Mouse (Mus musculus) forelimb bud, embryonic 11.5 days (tissue): ENCODE measurements around the gene Arhgap18.

Source experiments
- DNase-seq: peaks from one replicate; pipeline ENCODE4 v3.0.0-alpha.2; 2012; ENCODE audit warnings: low read depth, low spot score

Gene Arhgap18

GRCm38 (mm10) chr10:26752929-26753567 is at the start of gene Arhgap18:
Gene Arhgap18, plus strand, starts transcription at chr10:26753421.
- no peak for DNase-seq

GRCm38 (mm10) chr10:26710458-26711011 is 42.7 kb upstream of the Arhgap18 start:
- no peak for DNase-seq

GRCm38 (mm10) chr10:26711068-26711467 is 42.2 kb upstream of the Arhgap18 start:
- DNase-seq = peak; percentile 59

- DNase-seq = no peak
Measured at GRCm38 (mm10) chr10:26713986-26714385, 39.2 kb upstream of the Arhgap18 start.

- DNase-seq = no peak
Measured at GRCm38 (mm10) chr10:26724704-26725103, 28.5 kb upstream of the Arhgap18 start.

GRCm38 (mm10) chr10:26725255-26725654 is 28.0 kb upstream of the Arhgap18 start:
- no peak for DNase-seq

GRCm38 (mm10) chr10:26750827-26751226 is 2.4 kb upstream of the Arhgap18 start:
- DNase-seq = no peak

- DNase-seq = peak; percentile 39
Measured at GRCm38 (mm10) chr10:26752064-26752928, 925 bp upstream of the Arhgap18 start.

GRCm38 (mm10) chr10:26754006-26754405 is 785 bp downstream of the Arhgap18 start:
- DNase-seq = no peak

GRCm38 (mm10) chr10:26757231-26757630 is 4.0 kb downstream of the Arhgap18 start:
- DNase-seq = no peak

- peak; percentile 7 for DNase-seq
Measured at GRCm38 (mm10) chr10:26759469-26759868, 6.2 kb downstream of the Arhgap18 start.

GRCm38 (mm10) chr10:26761103-26761502 is 7.9 kb downstream of the Arhgap18 start:
- no peak for DNase-seq

GRCm38 (mm10) chr10:26761991-26762903 is 9.0 kb downstream of the Arhgap18 start:
- DNase-seq = peak; percentile 24

- DNase-seq = no peak
Measured at GRCm38 (mm10) chr10:26767196-26767595, 14.0 kb downstream of the Arhgap18 start.

- DNase-seq = no peak
Measured at GRCm38 (mm10) chr10:26768943-26769342, 15.7 kb downstream of the Arhgap18 start.

- DNase-seq = no peak
Measured at GRCm38 (mm10) chr10:26770035-26770434, 16.8 kb downstream of the Arhgap18 start.

- DNase-seq = peak; percentile 90
Measured at GRCm38 (mm10) chr10:26771938-26772623, 18.9 kb downstream of the Arhgap18 start.

GRCm38 (mm10) chr10:26772624-26773540 is 19.7 kb downstream of the Arhgap18 start:
- DNase-seq = peak; percentile 33

- no peak for DNase-seq
Measured at GRCm38 (mm10) chr10:26773541-26773940, 20.3 kb downstream of the Arhgap18 start.

- no peak for DNase-seq
Measured at GRCm38 (mm10) chr10:26774266-26774665, 21.0 kb downstream of the Arhgap18 start.
